Mouse (Mus musculus) ES-E14 (cell line): ENCODE results near the gene Ndufs8. TPM values are rescaled to one million over a fixed set of nuclear protein-coding genes. Genes with fewer than 3 reads are reported as not detected.

Experiments
- DNase-seq: peaks from one replicate; pipeline ENCODE4 v3.0.0-alpha.2; 2013; ENCODE audit warnings: low read depth, low spot score
- H3K27ac ChIP-seq: 2 replicates; pipeline ENCODE4 v1.5.1; 2012; ENCODE audit warnings: low read depth, mild to moderate bottlenecking, low read length, moderate library complexity, mixed read lengths; ENCODE audit not compliant: poor library complexity, insufficient read depth, severe bottlenecking
- H3K36me3 ChIP-seq: 2 replicates; pipeline ENCODE4 v1.6.1; 2012; ENCODE audit warnings: mild to moderate bottlenecking, low read length, moderate library complexity, mixed read lengths; ENCODE audit not compliant: control insufficient read depth, poor library complexity, insufficient read depth, severe bottlenecking
- H3K4me1 ChIP-seq, 2 experiments: fragments of 150-350 bp in 1 of 2; sonication (generic) in 1 of 2; 2 replicates each; pipeline ENCODE4 v1.6.1; 2012; ENCODE audit warnings: low read length in 2 of 2, mild to moderate bottlenecking in 1 of 2, mixed read lengths in 1 of 2; ENCODE audit not compliant: control insufficient read depth in 2 of 2, insufficient read depth in 2 of 2, poor library complexity in 1 of 2
- H3K4me3 ChIP-seq, 2 experiments: fragments of 150-350 bp in 1 of 2; sonication (generic) in 1 of 2; 2 replicates each; pipeline ENCODE4 v1.5.1; 2012; ENCODE audit warnings: low read length in 2 of 2, low read depth in 1 of 2, mild to moderate bottlenecking in 1 of 2, mixed read lengths in 1 of 2; ENCODE audit not compliant: insufficient read depth in 1 of 2, poor library complexity in 1 of 2, severe bottlenecking in 1 of 2
- H3K9ac ChIP-seq: 2 replicates; pipeline ENCODE4 v1.6.1; 2012; ENCODE audit warnings: low read depth, mild to moderate bottlenecking, low read length, mixed read lengths; ENCODE audit not compliant: poor library complexity, insufficient read depth, severe bottlenecking
- H3K9me3 ChIP-seq: fragments of 150-350 bp; sonication (generic); 2 replicates; pipeline ENCODE4 v1.6.1; 2012; ENCODE audit warnings: low read depth, mild to moderate bottlenecking, low read length; ENCODE audit not compliant: control insufficient read depth, insufficient read depth
- CHD2 ChIP-seq: IDR thresholded peaks from 2 replicates; pipeline ENCODE4 v1.6.1; 2014; ENCODE audit warnings: mild to moderate bottlenecking, low read depth, low read length, inconsistent platforms
- HCFC1 ChIP-seq: IDR thresholded peaks from 2 replicates; pipeline ENCODE4 v1.6.1; 2012; ENCODE audit warnings: low read length, inconsistent platforms, borderline replicate concordance; ENCODE audit not compliant: insufficient read depth
- MAFK ChIP-seq: IDR thresholded peaks from 2 replicates; pipeline ENCODE4 v1.6.1; 2014; ENCODE audit warnings: mild to moderate bottlenecking, low read depth, low read length, inconsistent platforms; ENCODE audit not compliant: insufficient read depth
- ZC3H11A ChIP-seq: IDR thresholded peaks from 2 replicates; pipeline ENCODE4 v1.6.1; 2012; ENCODE audit warnings: low read depth, mild to moderate bottlenecking, inconsistent platforms, low read length, borderline replicate concordance
- ZNF384 ChIP-seq: IDR thresholded peaks from 2 replicates; pipeline ENCODE4 v1.6.1; 2012; ENCODE audit warnings: low read depth, low read length, inconsistent platforms
- in situ Hi-C, 2 experiments: fragments of 600-800 bp; cut with MboI; formaldehyde crosslinking; loops; one replicate each; pipeline ENCODE4 v1.15.1; 2025; ENCODE audit warnings: low sequenced_read_pairs in 2 of 2, inconsistent platforms in 1 of 2; ENCODE audit not compliant: unreplicated experiment in 2 of 2
- total RNA-seq: library from RNA; depleted of rRNA; stranded (reverse); fragments of 300-350 nt; gene quantifications from 2 replicates; pipeline ENCODE4 v1.2.3, GENCODE M21; 2012; rRNA removed

Gene Ndufs8
- total RNA-seq, 1 experiment = 134 TPM

GRCm38 (mm10) chr19:3868290-3868689 is 44.3 kb downstream of the Ndufs8 start:
- in situ Hi-C loops = no loop called here
- DNase-seq = no peak
- TF ChIP-seq MAFK = no peak
- TF ChIP-seq ZC3H11A = no peak
- no peak for TF ChIP-seq HCFC1
- TF ChIP-seq CHD2 = no peak
- TF ChIP-seq ZNF384 = no peak
- no peaks in the 10 kb centered on the region for H3K9me3 ChIP-seq
- no peak overlapping the region for H3K4me3 ChIP-seq
- no peak overlapping the region for H3K27ac ChIP-seq
- no peak overlapping the region for H3K9ac ChIP-seq
- H3K36me3 ChIP-seq = peaks cover 14% of the 10 kb centered on the region
- 0 out of 4 replicates have a peak, but pooled peaks cover 0 to under 1% of the 10 kb centered on the region in 2 experiments for H3K4me1 ChIP-seq

- Histone ChIP-seq H3K9ac (no peak overlapping the region), H3K4me3 (no peak overlapping the region), H3K36me3 (peaks cover 14% of the 10 kb centered on the region), H3K27ac (no peak overlapping the region), H3K9me3 (no peaks in the 10 kb centered on the region), H3K4me1 (peaks cover 0 to 5% of the 10 kb centered on the region in 2 experiments; a peak in 1 of 4 replicates)
- in situ Hi-C loops = no loop called here
- DNase-seq = no peak
- TF ChIP-seq ZC3H11A = no peak; the same call in 1 of the 2 replicates
- TF ChIP-seq HCFC1 = no peak
- no peak for TF ChIP-seq ZNF384
- TF ChIP-seq MAFK = no peak
- TF ChIP-seq CHD2 = no peak
Observed at GRCm38 (mm10) chr19:3864960-3865359, 47.6 kb downstream of the Ndufs8 start.

GRCm38 (mm10) chr19:3862713-3863112 is 49.9 kb downstream of the Ndufs8 start:
- in situ Hi-C loops = no loop called here
- TF ChIP-seq ZC3H11A = no peak
- no peak for TF ChIP-seq ZNF384
- no peak for TF ChIP-seq HCFC1
- no peak for TF ChIP-seq MAFK
- no peak for TF ChIP-seq CHD2
- H3K4me3 ChIP-seq = no peak overlapping the region
- peaks cover 0 to 5% of the 10 kb centered on the region in 2 experiments; a peak in 1 of 4 replicates for H3K4me1 ChIP-seq
- DNase-seq = no peak
- no peaks in the 10 kb centered on the region for H3K9me3 ChIP-seq
- no peak overlapping the region for H3K27ac ChIP-seq
- peaks cover 9% of the 10 kb centered on the region for H3K36me3 ChIP-seq
- no peak overlapping the region for H3K9ac ChIP-seq

Other genes starting within 250 kb of the Ndufs8 start
- 46.1 and 97.3 TPM in 2 replicates for gene Lrp5, start 226.2 kb downstream of the Ndufs8 start, total RNA-seq
- gene 1810055G02Rik, start 204.5 kb downstream of the Ndufs8 start, total RNA-seq = 31.4 and 39.6 TPM in 2 replicates
- 25.9 and 27.2 TPM in 2 replicates for gene Kmt5b, start 145.4 kb downstream of the Ndufs8 start, total RNA-seq
- 79.6 and 86.1 TPM in 2 replicates for gene Chka, start 61.0 kb downstream of the Ndufs8 start, total RNA-seq
- 55.2 and 75.8 TPM in 2 replicates for gene Tcirg1, start 5.6 kb downstream of the Ndufs8 start, total RNA-seq
- 0.76 and 1.4 TPM in 2 replicates for gene Aldh3b1, start 17.0 kb upstream of the Ndufs8 start, total RNA-seq
- gene Unc93b1, start 22.4 kb upstream of the Ndufs8 start, total RNA-seq = 3.9 and 9.5 TPM in 2 replicates
- gene Aldh3b3, start 45.9 kb upstream of the Ndufs8 start, total RNA-seq = not detected in 2 replicates
- gene Aldh3b2, start 59.6 kb upstream of the Ndufs8 start, total RNA-seq = 0.21 and 0.62 TPM in 2 replicates
- 2.1 and 2.4 TPM in 2 replicates for gene Acy3, start 73.8 kb upstream of the Ndufs8 start, total RNA-seq
- not detected in 2 replicates for gene Tbx10, start 80.0 kb upstream of the Ndufs8 start, total RNA-seq
- gene Nudt8, start 87.8 kb upstream of the Ndufs8 start, total RNA-seq = 22.4 and 27.2 TPM in 2 replicates
- 1.9 and 4.0 TPM in 2 replicates for gene Gm49405, start 87.9 kb upstream of the Ndufs8 start, total RNA-seq
- gene Doc2g, start 90.5 kb upstream of the Ndufs8 start, total RNA-seq = 4.6 and 12.0 TPM in 2 replicates
- 182 and 219 TPM in 2 replicates for gene Ndufv1, start 100.0 kb upstream of the Ndufs8 start, total RNA-seq
- 121 and 146 TPM in 2 replicates for gene Gstp1, start 125.2 kb upstream of the Ndufs8 start, total RNA-seq
- gene Gstp2, start 133.2 kb upstream of the Ndufs8 start, total RNA-seq = 67.4 and 138 TPM in 2 replicates
- 3.4 and 3.9 TPM in 2 replicates for gene Gstp3, start 146.8 kb upstream of the Ndufs8 start, total RNA-seq
- not detected in 2 replicates for gene Cabp2, start 168.8 kb upstream of the Ndufs8 start, total RNA-seq
- gene Cdk2ap2, start 184.4 kb upstream of the Ndufs8 start, total RNA-seq = 39.6 and 42.7 TPM in 2 replicates
- 10.5 and 17.2 TPM in 2 replicates for gene Pitpnm1, start 187.2 kb upstream of the Ndufs8 start, total RNA-seq
- 26.9 and 27.9 TPM in 2 replicates for gene Aip, start 213.1 kb upstream of the Ndufs8 start, total RNA-seq
- gene Gpr152, start 227.0 kb upstream of the Ndufs8 start, total RNA-seq = 0.13 and 0.26 TPM in 2 replicates
- 1.3 and 1.8 TPM in 2 replicates for gene Cabp4, start 231.3 kb upstream of the Ndufs8 start, total RNA-seq
- gene Coro1b, start 235.8 kb upstream of the Ndufs8 start, total RNA-seq = 73.8 and 85.3 TPM in 2 replicates
- gene Ptprcap, start 240.8 kb upstream of the Ndufs8 start, total RNA-seq = 9.5 and 15.1 TPM in 2 replicates